Mouse (Mus musculus) midbrain, embryonic 14.5 days (tissue): ENCODE results near the gene Slc24a3. TPM values are rescaled to one million over a fixed set of nuclear protein-coding genes. Genes with fewer than 3 reads are reported as not detected.

Experiments used
- ATAC-seq: fragments of 200-750 bp; cut with Nextera tagmentation; 2 replicates; pipeline ENCODE4 v1.8.0; 2017; ENCODE audit warnings: moderate number of reproducible peaks, moderate library complexity; ENCODE audit not compliant: low FRiP score, low TSS enrichment
- DNase-seq: peaks from one replicate; pipeline ENCODE4 v3.0.0-alpha.2; 2015
- H3K27ac ChIP-seq: fragments of 300-500 bp; sonication (generic); replicated peaks from 2 replicates; pipeline ENCODE4 v1.5.1; 2014; ENCODE audit warnings: mild to moderate bottlenecking, low read depth, low read length, moderate library complexity
- H3K27me3 ChIP-seq: fragments of 300-500 bp; sonication (generic); 2 replicates; pipeline ENCODE4 v1.6.1; 2014; ENCODE audit warnings: low read length, control low read depth, mixed read lengths; ENCODE audit not compliant: control insufficient read depth, insufficient read depth
- H3K36me3 ChIP-seq: fragments of 300-500 bp; sonication (generic); 2 replicates; pipeline ENCODE4 v1.6.1; 2014; ENCODE audit warnings: low read length, control low read depth; ENCODE audit not compliant: control insufficient read depth, insufficient read depth
- H3K4me1 ChIP-seq: fragments of 300-500 bp; sonication (generic); 2 replicates; pipeline ENCODE4 v1.6.1; 2014; ENCODE audit warnings: mild to moderate bottlenecking, antibody characterized with exemption, low read length, control low read depth; ENCODE audit not compliant: control insufficient read depth, insufficient read depth
- H3K4me2 ChIP-seq: fragments of 300-500 bp; sonication (generic); 2 replicates; pipeline ENCODE4 v1.6.1; 2014; ENCODE audit warnings: mild to moderate bottlenecking, low read length, moderate library complexity
- H3K4me3 ChIP-seq: fragments of 300-500 bp; sonication (generic); replicated peaks from 2 replicates; pipeline ENCODE4 v1.5.1; 2014; ENCODE audit warnings: low read depth, low read length
- H3K9ac ChIP-seq: fragments of 300-500 bp; sonication (generic); replicated peaks from 2 replicates; pipeline ENCODE4 v1.6.1; 2014; ENCODE audit warnings: mild to moderate bottlenecking, low read length, moderate library complexity
- H3K9me3 ChIP-seq: fragments of 300-500 bp; sonication (generic); 2 replicates; pipeline ENCODE4 v1.6.1; 2016; ENCODE audit warnings: low read length, control low read depth, mixed read lengths; ENCODE audit not compliant: control insufficient read depth
- WGBS: fragments of 180-500 bp; shearing (Covaris S2); extraction: QIAGEN DNeasy Blood & Tissue Kit; methylation state at CpG from one replicate; pipeline ENCODE4 v1.1.7; 2014; 5-methylcytosine and 5-hydroxymethylcytosine counted together
- polyA plus RNA-seq: library from polyadenylated mRNA; unstranded; fragments of >200 nt; fragmentation: Nextera tagmentation; extraction: Ambion mirVana; gene quantifications from 2 replicates; pipeline ENCODE4 v1.2.1, GENCODE M21; 2014

The Slc24a3 gene
- polyA plus RNA-seq, 1 experiment from 2014 or later, result 13.1 TPM

- no peaks in the 10 kb centered on the region for H3K9me3 ChIP-seq
- ATAC-seq (no peak), DNase-seq (peak; percentile 7)
- H3K4me3 ChIP-seq, result no peak overlapping the region
- no peaks in the 10 kb centered on the region for H3K4me1 ChIP-seq
- no peak overlapping the region for H3K9ac ChIP-seq
- no peaks in the 10 kb centered on the region for H3K27me3 ChIP-seq
- no peak overlapping the region for H3K27ac ChIP-seq
- no peak overlapping the region for H3K4me2 ChIP-seq
- WGBS, result 53% methylated on average over 2 of the region's 2 CpGs
- no peaks in the 10 kb centered on the region for H3K36me3 ChIP-seq
These were observed 309.9 kb downstream of the Slc24a3 start for GRCm38 (mm10) chr2:145477484-145477883.

- no peak overlapping the region for H3K4me3 ChIP-seq
- H3K27ac ChIP-seq, result no peak overlapping the region
- H3K9me3 ChIP-seq, result no peaks in the 10 kb centered on the region
- ATAC-seq, result no peak
- no peak for DNase-seq
- H3K36me3 ChIP-seq, result no peaks in the 10 kb centered on the region
- no peak overlapping the region for H3K4me2 ChIP-seq
- H3K27me3 ChIP-seq, result no peaks in the 10 kb centered on the region
- no peaks in the 10 kb centered on the region for H3K4me1 ChIP-seq
- no peak overlapping the region for H3K9ac ChIP-seq
- WGBS, result 80% methylated on average over 2 of the region's 2 CpGs
These were observed 312.1 kb downstream of the Slc24a3 start for GRCm38 (mm10) chr2:145479676-145480075.

- DNase-seq, result no peak
- H3K4me1 ChIP-seq, result no peaks in the 10 kb centered on the region
- H3K4me2 ChIP-seq, result no peak overlapping the region
- H3K36me3 ChIP-seq, result no peaks in the 10 kb centered on the region
- H3K27ac ChIP-seq, result no peak overlapping the region
- no peak for ATAC-seq
- no peaks in the 10 kb centered on the region for H3K9me3 ChIP-seq
- H3K9ac ChIP-seq, result no peak overlapping the region
- H3K27me3 ChIP-seq, result no peaks in the 10 kb centered on the region
- H3K4me3 ChIP-seq, result no peak overlapping the region
These were observed 332.7 kb downstream of the Slc24a3 start for GRCm38 (mm10) chr2:145500231-145500630.

- Histone ChIP-seq H3K4me1 (no peaks in the 10 kb centered on the region), H3K27me3 (no peaks in the 10 kb centered on the region), H3K9ac (no peak overlapping the region), H3K27ac (no peak overlapping the region), H3K36me3 (no peaks in the 10 kb centered on the region), H3K9me3 (no peaks in the 10 kb centered on the region), H3K4me3 (no peak overlapping the region), H3K4me2 (no peak overlapping the region)
- DNase-seq (no peak), ATAC-seq (no peak)
- 93% methylated on average over 1 of the region's 1 CpGs for WGBS
These were observed 333.9 kb downstream of the Slc24a3 start for GRCm38 (mm10) chr2:145501472-145501871.

- no peaks in the 10 kb centered on the region for H3K9me3 ChIP-seq
- H3K27ac ChIP-seq, result no peak overlapping the region
- H3K27me3 ChIP-seq, result no peaks in the 10 kb centered on the region
- H3K4me1 ChIP-seq, result no peaks in the 10 kb centered on the region
- H3K9ac ChIP-seq, result no peak overlapping the region
- ATAC-seq (no peak), DNase-seq (no peak)
- 84% methylated on average over 2 of the region's 2 CpGs for WGBS
- H3K4me3 ChIP-seq, result no peak overlapping the region
- no peak overlapping the region for H3K4me2 ChIP-seq
- no peaks in the 10 kb centered on the region for H3K36me3 ChIP-seq
These were observed 340.1 kb downstream of the Slc24a3 start for GRCm38 (mm10) chr2:145507702-145508101.

- no peaks in the 10 kb centered on the region for H3K36me3 ChIP-seq
- H3K4me1 ChIP-seq, result no peaks in the 10 kb centered on the region
- WGBS, result 91% methylated on average over 7 of the region's 7 CpGs
- no peak overlapping the region for H3K4me3 ChIP-seq
- H3K4me2 ChIP-seq, result no peak overlapping the region
- DNase-seq, result no peak
- no peaks in the 10 kb centered on the region for H3K9me3 ChIP-seq
- ATAC-seq, result no peak
- no peak overlapping the region for H3K27ac ChIP-seq
- H3K9ac ChIP-seq, result no peak overlapping the region
- no peaks in the 10 kb centered on the region for H3K27me3 ChIP-seq
These were observed 343.2 kb downstream of the Slc24a3 start for GRCm38 (mm10) chr2:145510650-145511225.

GRCm38 (mm10) chr2:145515956-145516355 is 348.4 kb downstream of the Slc24a3 start:
- DNase-seq, result no peak
- 89% methylated on average over 4 of the region's 4 CpGs for WGBS

GRCm38 (mm10) chr2:145517346-145517745 is 349.8 kb downstream of the Slc24a3 start:
- H3K9ac ChIP-seq, result no peak overlapping the region
- no peaks in the 10 kb centered on the region for H3K9me3 ChIP-seq
- no peak overlapping the region for H3K4me3 ChIP-seq
- H3K4me2 ChIP-seq, result no peak overlapping the region
- DNase-seq, result peak; percentile 81
- no peaks in the 10 kb centered on the region for H3K27me3 ChIP-seq
- H3K4me1 ChIP-seq, result no peaks in the 10 kb centered on the region
- no peaks in the 10 kb centered on the region for H3K36me3 ChIP-seq
- 56% methylated on average over 9 of the region's 9 CpGs for WGBS
- H3K27ac ChIP-seq, result no peak overlapping the region
- peak; percentile 46; the same call in 1 of the 2 replicates for ATAC-seq

More at GRCm38 (mm10) chr2:145515956-145516355, 348.4 kb downstream of the Slc24a3 start:
- Histone ChIP-seq H3K4me2 (no peak overlapping the region), H3K4me1 (no peaks in the 10 kb centered on the region), H3K9ac (no peak overlapping the region), H3K27me3 (no peaks in the 10 kb centered on the region), H3K36me3 (no peaks in the 10 kb centered on the region), H3K4me3 (no peak overlapping the region), H3K27ac (no peak overlapping the region), H3K9me3 (no peaks in the 10 kb centered on the region)
- ATAC-seq, result no peak

GRCm38 (mm10) chr2:145522017-145522416 is 354.5 kb downstream of the Slc24a3 start:
- H3K27me3 ChIP-seq, result no peaks in the 10 kb centered on the region
- ATAC-seq, result no peak

More at GRCm38 (mm10) chr2:145522017-145522416, 354.5 kb downstream of the Slc24a3 start:
- WGBS, result 53% methylated on average over 3 of the region's 3 CpGs
- Histone ChIP-seq H3K4me2 (no peak overlapping the region), H3K4me1 (no peaks in the 10 kb centered on the region), H3K9ac (no peak overlapping the region), H3K36me3 (no peaks in the 10 kb centered on the region), H3K27ac (no peak overlapping the region), H3K9me3 (no peaks in the 10 kb centered on the region), H3K4me3 (no peak overlapping the region)
- peak; percentile 30 for DNase-seq
